Mouse (Mus musculus): ENCODE results near the gene Klhl23.
"Not testable (repeated sequence)": the region's sequence is repeated elsewhere in the genome, so short reads cannot be mapped to it uniquely, and the experiment has no call there.

Gene Klhl23

GRCm38 (mm10) chr2:69821711-69822110, at the start of gene Klhl23:
Klhl23 (plus strand) TSS chr2:69821944.
- DNase-seq (ENCODE audit: extremely low spot score), result peak; percentile 34

GRCm38 (mm10) chr2:69773331-69773730, 48.4 kb upstream of the Klhl23 start:
- no peak for DNase-seq (ENCODE audit: extremely low spot score)

- DNase-seq (ENCODE audit: extremely low spot score), result no peak
Observed at GRCm38 (mm10) chr2:69777985-69778835, 43.5 kb upstream of the Klhl23 start.

- no peak for DNase-seq (ENCODE audit: extremely low spot score)
Observed at GRCm38 (mm10) chr2:69778836-69779177, 42.9 kb upstream of the Klhl23 start.

GRCm38 (mm10) chr2:69788974-69789373, 32.8 kb upstream of the Klhl23 start:
- DNase-seq (ENCODE audit: extremely low spot score), result no peak

GRCm38 (mm10) chr2:69789429-69790069, 32.2 kb upstream of the Klhl23 start, which contains the start of the genes Ccdc173 and Phospho2:
Ccdc173 (minus strand) TSS chr2:69789575.
Phospho2 (plus strand) TSS chr2:69789623.
- DNase-seq (ENCODE audit: extremely low spot score), result peak; percentile 95

- DNase-seq (ENCODE audit: extremely low spot score), result peak; percentile 89
Observed at GRCm38 (mm10) chr2:69790285-69790684, 31.5 kb upstream of the Klhl23 start.

GRCm38 (mm10) chr2:69790722-69791121, 31.0 kb upstream of the Klhl23 start:
- no peak for DNase-seq (ENCODE audit: extremely low spot score)

GRCm38 (mm10) chr2:69802911-69803312, 18.8 kb upstream of the Klhl23 start:
- DNase-seq (ENCODE audit: extremely low spot score), result peak; percentile 54

- DNase-seq (ENCODE audit: extremely low spot score), result no peak
Observed at GRCm38 (mm10) chr2:69803756-69804155, 18.0 kb upstream of the Klhl23 start.

GRCm38 (mm10) chr2:69804663-69805062, 17.1 kb upstream of the Klhl23 start:
- not testable (repeated sequence) for DNase-seq (ENCODE audit: extremely low spot score)

GRCm38 (mm10) chr2:69810169-69810568, 11.6 kb upstream of the Klhl23 start:
- no peak for DNase-seq (ENCODE audit: extremely low spot score)

GRCm38 (mm10) chr2:69811349-69811748, 10.4 kb upstream of the Klhl23 start:
- not testable (repeated sequence) for DNase-seq (ENCODE audit: extremely low spot score)

- no peak for DNase-seq (ENCODE audit: extremely low spot score)
Observed at GRCm38 (mm10) chr2:69816575-69816974, 5.2 kb upstream of the Klhl23 start.

GRCm38 (mm10) chr2:69818350-69819085, 3.2 kb upstream of the Klhl23 start:
- DNase-seq (ENCODE audit: extremely low spot score), result no peak

- DNase-seq (ENCODE audit: extremely low spot score), result no peak
Observed at GRCm38 (mm10) chr2:69820201-69820600, 1.5 kb upstream of the Klhl23 start.

GRCm38 (mm10) chr2:69822361-69823128, 801 bp downstream of the Klhl23 start:
- DNase-seq (ENCODE audit: extremely low spot score), result peak; percentile 77

GRCm38 (mm10) chr2:69823129-69823677, 1.5 kb downstream of the Klhl23 start:
- peak; percentile 70 for DNase-seq (ENCODE audit: extremely low spot score)

GRCm38 (mm10) chr2:69825898-69826297, 4.2 kb downstream of the Klhl23 start:
- DNase-seq (ENCODE audit: extremely low spot score), result no peak

- DNase-seq (ENCODE audit: extremely low spot score), result no peak
Observed at GRCm38 (mm10) chr2:69826380-69826779, 4.6 kb downstream of the Klhl23 start.

GRCm38 (mm10) chr2:69828031-69828430, 6.3 kb downstream of the Klhl23 start:
- peak; percentile 23 for DNase-seq (ENCODE audit: extremely low spot score)

Measured in embryo, embryonic 9.5 days (tissue).